Mouse (Mus musculus) left cerebral cortex, adult 18-20 months (tissue): ENCODE data around the gene Herc4. TPM values are rescaled to one million over a fixed set of nuclear protein-coding genes. Genes with fewer than 3 reads are reported as not detected.
A peak's percentile ranks its signal among the peaks of the same experiment; 100 is the strongest.
"Not testable (repeated sequence)": the region's sequence is repeated elsewhere in the genome, so short reads cannot be mapped to it uniquely, and the experiment has no call there.

Source experiments
- DNase-seq, 2 experiments: peaks; one replicate each; pipeline ENCODE4 v3.0.0; 2021 to 2022; ENCODE audit warnings: low spot score in 2 of 2, mixed read lengths in 1 of 2
- total RNA-seq, 2 experiments: library from RNA; stranded (reverse); gene quantifications; 2 replicates each; pipeline ENCODE4 v1.2.3; 2021

Gene Herc4
- total RNA-seq, 2 experiments from 2014 or later, result 52.9 to 53.9 TPM

DNA sequence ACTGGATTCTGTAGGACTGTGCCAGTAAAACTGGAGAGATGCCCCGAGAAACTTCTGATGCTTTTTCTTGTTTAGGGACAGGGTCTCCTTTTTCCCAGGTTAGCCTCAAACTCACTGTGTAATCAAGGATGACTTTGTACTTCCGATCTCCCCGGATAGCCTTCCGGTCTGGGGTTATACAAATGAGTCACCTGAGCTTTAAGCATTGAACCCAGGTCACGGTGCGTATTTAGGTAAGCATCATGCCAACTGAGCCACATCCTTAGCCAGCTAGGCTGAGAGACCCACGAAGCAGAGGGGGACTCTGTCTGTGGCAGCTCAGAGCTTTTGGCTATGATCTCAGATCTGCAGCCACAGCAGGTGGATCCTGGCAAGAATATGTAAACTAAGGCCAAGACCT lies 107.1 kb downstream of the Herc4 start:
- no peak for DNase-seq

DNA sequence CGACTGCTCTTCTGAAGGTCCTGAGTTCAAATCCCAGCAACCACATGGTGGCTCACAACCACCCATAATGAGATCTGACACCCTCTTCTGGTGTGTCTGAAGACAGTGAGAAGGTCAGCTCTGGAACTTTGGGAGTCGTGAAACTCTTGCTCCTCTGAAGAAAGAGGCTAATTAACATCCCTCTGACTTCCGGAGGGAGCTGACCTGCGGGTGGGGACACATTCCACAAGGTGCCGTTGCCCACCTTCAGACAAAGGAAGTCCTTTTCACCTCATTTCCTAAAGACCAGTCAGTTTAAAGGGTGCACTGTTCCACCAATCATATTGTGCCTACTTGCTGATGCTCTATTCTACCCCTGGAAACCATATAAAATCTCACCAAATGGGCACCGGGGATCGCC lies 107.5 kb downstream of the Herc4 start:
- not testable (repeated sequence) for DNase-seq

DNA sequence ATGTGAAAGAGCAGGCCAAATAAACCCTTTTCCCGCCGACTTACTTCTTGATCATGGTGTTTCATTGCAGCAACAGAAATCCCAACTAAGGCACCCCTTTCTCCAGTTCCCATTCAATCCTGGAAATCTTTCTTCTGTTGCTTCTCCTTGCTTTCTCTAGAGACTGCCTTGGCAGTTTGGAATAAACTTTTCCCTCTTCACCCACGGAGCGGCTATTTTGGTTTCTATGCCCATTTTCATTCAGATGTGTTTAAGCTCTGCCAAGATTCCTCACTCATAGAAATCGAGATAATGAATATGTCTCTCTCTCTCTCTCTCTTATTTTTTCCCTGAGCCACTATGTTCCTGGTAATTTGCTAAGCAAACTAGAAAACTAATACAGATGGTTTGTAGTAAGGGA lies 108.5 kb downstream of the Herc4 start:
- peak; percentile 20 to 49 for DNase-seq

DNA sequence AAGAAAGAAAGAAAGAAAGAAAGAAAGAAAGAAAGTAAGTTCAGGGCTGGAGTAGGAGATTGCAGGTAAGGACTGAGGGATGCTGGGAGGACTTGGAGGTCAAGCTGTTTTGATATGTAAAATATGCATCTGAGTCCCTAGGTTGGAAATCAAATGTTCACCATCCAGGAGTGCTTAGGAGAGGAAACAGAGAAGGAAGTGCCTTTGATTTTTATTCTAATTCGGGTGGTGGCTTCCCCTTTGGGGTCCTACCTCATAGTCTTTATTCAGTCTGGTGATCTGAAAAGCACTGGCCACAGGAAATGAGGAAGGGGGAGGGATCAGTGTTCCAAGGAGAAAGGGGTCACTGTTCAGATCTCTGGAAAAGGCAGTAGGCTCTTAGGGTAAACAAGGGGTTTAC lies 116.9 kb downstream of the Herc4 start:
- no peak for DNase-seq

DNA sequence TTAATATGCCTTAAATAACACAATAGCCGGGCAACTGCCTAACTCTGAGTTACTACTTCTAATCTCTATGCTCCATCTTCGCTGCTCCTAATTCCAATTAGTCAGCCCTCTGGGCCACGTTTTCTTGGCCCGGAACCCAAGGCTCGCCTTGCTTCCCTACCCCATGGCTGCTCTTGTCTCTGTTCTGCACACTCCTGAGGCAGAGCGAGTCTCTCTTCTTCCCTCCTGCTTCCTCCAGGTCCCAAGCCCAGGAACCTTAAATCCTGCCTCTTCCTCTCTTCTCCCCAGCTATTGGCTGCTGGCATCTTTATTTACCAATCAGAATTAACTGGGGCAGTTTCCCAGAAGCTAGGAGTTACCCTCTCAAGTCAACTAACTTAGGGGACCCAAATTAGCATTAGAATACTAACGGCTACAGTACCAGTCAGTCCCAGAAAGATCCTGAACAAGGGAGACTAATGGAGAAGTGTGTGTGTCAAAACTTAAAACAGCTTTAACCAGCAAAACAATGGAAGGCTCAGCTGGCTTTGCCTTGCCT lies 122.4 kb downstream of the Herc4 start:
- no peak for DNase-seq

DNA sequence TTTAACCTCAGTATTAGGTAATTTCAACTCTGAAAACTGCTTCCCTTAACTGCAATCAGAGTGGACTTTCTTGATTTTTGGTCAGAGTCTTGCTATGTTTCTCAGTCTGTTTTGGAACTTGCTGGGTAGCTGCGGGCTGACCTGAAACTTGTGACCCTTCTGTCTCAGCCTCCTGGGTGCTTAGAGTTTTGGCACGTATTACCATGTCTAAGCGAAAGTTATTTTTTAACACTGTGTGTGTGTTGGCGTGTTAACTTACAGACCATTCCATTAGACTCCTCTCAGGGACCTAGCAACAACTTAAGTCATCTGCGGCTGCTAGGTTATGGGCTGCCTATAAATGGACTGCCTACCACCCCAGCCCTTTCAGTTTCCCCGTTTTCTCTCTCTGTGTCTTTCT lies 123.8 kb downstream of the Herc4 start:
- DNase-seq, result no peak

Other genes starting within 250 kb of the Herc4 start
- 10 to 100 TPM; 50.2 to 50.8 TPM for gene Hnrnph3, start 219.6 kb upstream of the Herc4 start, total RNA-seq
- gene Pbld2, start 219.5 kb upstream of the Herc4 start, total RNA-seq, result 1 to 10 TPM; 2.6 to 3.6 TPM
- under 1 TPM; 0.30 to 0.45 TPM for gene Pbld1, start 183.6 kb upstream of the Herc4 start, total RNA-seq
- gene Atoh7, start 144.2 kb upstream of the Herc4 start, total RNA-seq, result 1 to 10 TPM; 2.2 to 3.8 TPM
- 1 to 10 TPM; 3.0 to 4.3 TPM for gene Mypn, start 39.9 kb upstream of the Herc4 start, total RNA-seq
- gene Sirt1, start 137.9 kb downstream of the Herc4 start, total RNA-seq, result 10 to 100 TPM; 15.1 to 16.6 TPM
- gene Dnajc12, start 138.6 kb downstream of the Herc4 start, total RNA-seq, result 10 to 100 TPM; 26.2 to 31.6 TPM
- gene Gm7075, start 178.0 kb downstream of the Herc4 start, total RNA-seq, result not detected
- 1 to 10 TPM; 1.8 to 2.4 TPM for gene Ctnna3, start 186.3 kb downstream of the Herc4 start, total RNA-seq